Mouse (Mus musculus): Measurements from ENCODE around the gene Ppp1r11. TPM values are rescaled to one million over a fixed set of nuclear protein-coding genes. Genes with fewer than 3 reads are reported as not detected.
A peak's percentile ranks its signal among the peaks of the same experiment; 100 is the strongest.

The Ppp1r11 gene
- polyA plus RNA-seq, 1 experiment, result 73.8 TPM

- DNase-seq, result peak; percentile 25
- WGBS, result 4% methylated on average over 12 of the region's 12 CpGs
- Histone ChIP-seq H3K27me3 (replicated peaks; ENCODE audit: control insufficient read depth, insufficient read depth, low read length) (no peaks in the 10 kb centered on the region), H3K36me3 (ENCODE audit: control insufficient read depth, insufficient read depth, low read length) (no peaks in the 10 kb centered on the region), H3K4me3 (ENCODE audit: insufficient read depth, low read depth, low read length) (peak overlapping the region; percentile 71), H3K4me1 (ENCODE audit: control insufficient read depth, insufficient read depth, low read length) (peaks cover 4% of the 10 kb centered on the region; the same call in 1 of the 2 replicates), H3K27ac (ENCODE audit: insufficient read depth, low read depth, low read length) (0 out of 2 replicates have a peak overlapping the region, but pooled peaks have one; percentile 22)
- TF ChIP-seq CTCF (conservative IDR thresholded peaks at IDR 0.05; ENCODE audit: insufficient read depth, insufficient read length, low read depth, low read length), result no peak
- TF ChIP-seq POLR2A (IDR thresholded peaks at IDR 0.05; ENCODE audit: low read depth, low read length), result no peak
Measured at GRCm38 (mm10) chr17:36958884-36959283, 7.3 kb upstream of the Ppp1r11 start.

- Histone ChIP-seq H3K4me1 (ENCODE audit: control insufficient read depth, insufficient read depth, low read length) (peaks cover 4% of the 10 kb centered on the region; the same call in 1 of the 2 replicates), H3K36me3 (ENCODE audit: control insufficient read depth, insufficient read depth, low read length) (no peaks in the 10 kb centered on the region), H3K27me3 (replicated peaks; ENCODE audit: control insufficient read depth, insufficient read depth, low read length) (no peaks in the 10 kb centered on the region), H3K27ac (ENCODE audit: insufficient read depth, low read depth, low read length) (peak within 1 kb of the TSS; percentile 62), H3K4me3 (ENCODE audit: insufficient read depth, low read depth, low read length) (peak within 1 kb of the TSS; percentile 71)
- WGBS, result under 1% methylated on average over 46 of the region's 46 CpGs
- TF ChIP-seq CTCF (conservative IDR thresholded peaks at IDR 0.05; ENCODE audit: insufficient read depth, insufficient read length, low read depth, low read length), result no peak
- TF ChIP-seq POLR2A (IDR thresholded peaks at IDR 0.05; ENCODE audit: low read depth, low read length), result peak; percentile 65
- peak; percentile 97 for DNase-seq
Measured at GRCm38 (mm10) chr17:36957999-36958743, 6.6 kb upstream of the Ppp1r11 start, which contains the start of the genes Znrd1 and Znrd1as. Gene Znrd1 (minus strand): TSS chr17:36958559. Gene Znrd1as (plus strand): TSS chr17:36958592.

- TF ChIP-seq POLR2A (IDR thresholded peaks at IDR 0.05; ENCODE audit: low read depth, low read length), result no peak
- no peak for TF ChIP-seq CTCF (conservative IDR thresholded peaks at IDR 0.05; ENCODE audit: insufficient read depth, insufficient read length, low read depth, low read length)
- WGBS, result 87% methylated on average over 1 of the region's 1 CpGs
- H3K4me3 ChIP-seq (ENCODE audit: insufficient read depth, low read depth, low read length), result no peak overlapping the region
Measured at GRCm38 (mm10) chr17:36953062-36953461, 1.5 kb upstream of the Ppp1r11 start.

GRCm38 (mm10) chr17:36952631-36953030, 1.1 kb upstream of the Ppp1r11 start:
- Histone ChIP-seq H3K36me3 (ENCODE audit: control insufficient read depth, insufficient read depth, low read length) (no peaks in the 10 kb centered on the region), H3K4me1 (ENCODE audit: control insufficient read depth, insufficient read depth, low read length) (peaks cover 5% of the 10 kb centered on the region; the same call in 1 of the 2 replicates), H3K4me3 (ENCODE audit: insufficient read depth, low read depth, low read length) (no peak overlapping the region), H3K27me3 (replicated peaks; ENCODE audit: control insufficient read depth, insufficient read depth, low read length) (no peaks in the 10 kb centered on the region), H3K27ac (ENCODE audit: insufficient read depth, low read depth, low read length) (no peak overlapping the region)
- TF ChIP-seq POLR2A (IDR thresholded peaks at IDR 0.05; ENCODE audit: low read depth, low read length) (no peak), CTCF (conservative IDR thresholded peaks at IDR 0.05; ENCODE audit: insufficient read depth, insufficient read length, low read depth, low read length) (no peak)
- 84% methylated on average over 2 of the region's 2 CpGs for WGBS
- DNase-seq, result no peak

More at GRCm38 (mm10) chr17:36953062-36953461, 1.5 kb upstream of the Ppp1r11 start:
- H3K36me3 ChIP-seq (ENCODE audit: control insufficient read depth, insufficient read depth, low read length), result no peaks in the 10 kb centered on the region
- H3K4me1 ChIP-seq (ENCODE audit: control insufficient read depth, insufficient read depth, low read length), result peaks cover 6% of the 10 kb centered on the region; the same call in 1 of the 2 replicates
- DNase-seq, result no peak
- H3K27ac ChIP-seq (ENCODE audit: insufficient read depth, low read depth, low read length), result no peak overlapping the region
- no peaks in the 10 kb centered on the region for H3K27me3 ChIP-seq (replicated peaks; ENCODE audit: control insufficient read depth, insufficient read depth, low read length)

- TF ChIP-seq POLR2A (IDR thresholded peaks at IDR 0.05; ENCODE audit: low read depth, low read length), result no peak
- TF ChIP-seq CTCF (conservative IDR thresholded peaks at IDR 0.05; ENCODE audit: insufficient read depth, insufficient read length, low read depth, low read length), result no peak
- Histone ChIP-seq H3K36me3 (ENCODE audit: control insufficient read depth, insufficient read depth, low read length) (no peaks in the 10 kb centered on the region), H3K4me1 (ENCODE audit: control insufficient read depth, insufficient read depth, low read length) (peaks cover 6% of the 10 kb centered on the region; the same call in 1 of the 2 replicates), H3K4me3 (ENCODE audit: insufficient read depth, low read depth, low read length) (no peak overlapping the region), H3K27me3 (replicated peaks; ENCODE audit: control insufficient read depth, insufficient read depth, low read length) (no peaks in the 10 kb centered on the region), H3K27ac (ENCODE audit: insufficient read depth, low read depth, low read length) (no peak overlapping the region)
- 96% methylated on average over 8 of the region's 8 CpGs for WGBS
- DNase-seq, result no peak
Measured at GRCm38 (mm10) chr17:36949265-36949664, 2.3 kb downstream of the Ppp1r11 start.

- H3K27ac ChIP-seq (ENCODE audit: insufficient read depth, low read depth, low read length), result no peak overlapping the region
- H3K36me3 ChIP-seq (ENCODE audit: control insufficient read depth, insufficient read depth, low read length), result no peaks in the 10 kb centered on the region
- H3K4me1 ChIP-seq (ENCODE audit: control insufficient read depth, insufficient read depth, low read length), result peaks cover 6% of the 10 kb centered on the region; the same call in 1 of the 2 replicates
- no peak for DNase-seq
- WGBS, result 86% methylated on average over 1 of the region's 1 CpGs
- TF ChIP-seq CTCF (conservative IDR thresholded peaks at IDR 0.05; ENCODE audit: insufficient read depth, insufficient read length, low read depth, low read length) (no peak), POLR2A (IDR thresholded peaks at IDR 0.05; ENCODE audit: low read depth, low read length) (no peak)
- H3K27me3 ChIP-seq (replicated peaks; ENCODE audit: control insufficient read depth, insufficient read depth, low read length), result no peaks in the 10 kb centered on the region
- no peak overlapping the region for H3K4me3 ChIP-seq (ENCODE audit: insufficient read depth, low read depth, low read length)
Measured at GRCm38 (mm10) chr17:36948286-36948685, 3.3 kb downstream of the Ppp1r11 start.
